Mouse (Mus musculus): ENCODE measurements around the gene Cdcp1.

GRCm38 (mm10) chr9:123213371-123213770 is 2.5 kb downstream of the Cdcp1 start:
- TF ChIP-seq POLR2A (IDR thresholded peaks at IDR 0.05; ENCODE audit: control insufficient read depth, low read depth, low read length): no peak
- no peak for TF ChIP-seq CTCF (IDR thresholded peaks at IDR 0.05; ENCODE audit: control insufficient read depth, insufficient read depth, insufficient replicate concordance, low read depth, low read length)

All from testis, adult 2 months (tissue).